Mouse (Mus musculus) neural tube, embryonic 12.5 days (tissue): ENCODE results near the gene Crip2. TPM values are rescaled to one million over a fixed set of nuclear protein-coding genes. Genes with fewer than 3 reads are reported as not detected.

ENCODE experiments used
- polyA plus RNA-seq: library from polyadenylated mRNA; unstranded; fragments of >200 nt; fragmentation: Nextera tagmentation; extraction: Ambion mirVana; gene quantifications from 2 replicates; pipeline ENCODE4 v1.2.1, GENCODE M21; 2016

Crip2 gene
- polyA plus RNA-seq, 1 experiment from 2014 or later = 267 TPM

Other genes with a start within 250 kb of the Crip2 start
- gene Jag2, start 210.5 kb upstream of the Crip2 start, polyA plus RNA-seq = 9.7 and 10.5 TPM in 2 replicates
- 56.2 and 57.5 TPM in 2 replicates for gene Nudt14, start 198.1 kb upstream of the Crip2 start, polyA plus RNA-seq
- gene Btbd6, start 163.8 kb upstream of the Crip2 start, polyA plus RNA-seq = 32.0 and 33.8 TPM in 2 replicates
- gene Brf1, start 139.5 kb upstream of the Crip2 start, polyA plus RNA-seq = 68.1 and 70.1 TPM in 2 replicates
- 30.5 and 30.8 TPM in 2 replicates for gene Pacs2, start 125.7 kb upstream of the Crip2 start, polyA plus RNA-seq
- 0.24 TPM in 1 of 2 replicates, not detected in the other for gene Tex22, start 65.7 kb upstream of the Crip2 start, polyA plus RNA-seq
- 15.8 and 19.6 TPM in 2 replicates for gene Mta1, start 42.0 kb upstream of the Crip2 start, polyA plus RNA-seq
- gene Crip1, start 6.1 kb downstream of the Crip2 start, polyA plus RNA-seq = 59.9 and 65.8 TPM in 2 replicates
- 32.3 and 32.9 TPM in 2 replicates for gene Tedc1, start 16.2 kb downstream of the Crip2 start, polyA plus RNA-seq
- 23.5 and 28.0 TPM in 2 replicates for gene Tmem121, start 45.7 kb downstream of the Crip2 start, polyA plus RNA-seq